Mouse (Mus musculus) embryo, embryonic 11.5 days (tissue): ENCODE results near the gene Hoxd12.

Experiments
- DNase-seq: peaks from one replicate; pipeline ENCODE4 v3.0.0-alpha.2; 2012; ENCODE audit warnings: low read depth, low spot score

Hoxd12 gene

GRCm38 (mm10) chr2:74674881-74675665 is at the start of gene Hoxd12:
Hoxd12 (plus strand) TSS chr2:74675013.
- no peak for DNase-seq

GRCm38 (mm10) chr2:74635412-74635811 is 39.4 kb upstream of the Hoxd12 start:
- DNase-seq: no peak

GRCm38 (mm10) chr2:74642431-74642830 is 32.4 kb upstream of the Hoxd12 start:
- no peak for DNase-seq

GRCm38 (mm10) chr2:74645631-74646030 is 29.2 kb upstream of the Hoxd12 start:
- no peak for DNase-seq

GRCm38 (mm10) chr2:74647082-74647864 is 27.5 kb upstream of the Hoxd12 start:
- no peak for DNase-seq

GRCm38 (mm10) chr2:74652996-74653340 is 21.8 kb upstream of the Hoxd12 start:
- DNase-seq: no peak

- DNase-seq: no peak
These were observed 20.9 kb upstream of the Hoxd12 start for GRCm38 (mm10) chr2:74653781-74654535.

GRCm38 (mm10) chr2:74654743-74655419 is 19.9 kb upstream of the Hoxd12 start:
- no peak for DNase-seq

- DNase-seq: no peak
These were observed 19.4 kb upstream of the Hoxd12 start for GRCm38 (mm10) chr2:74655420-74655781.

GRCm38 (mm10) chr2:74655821-74656631 is 18.8 kb upstream of the Hoxd12 start:
- DNase-seq: no peak

GRCm38 (mm10) chr2:74656632-74657021 is 18.2 kb upstream of the Hoxd12 start:
- no peak for DNase-seq

- DNase-seq: no peak
These were observed 17.4 kb upstream of the Hoxd12 start for GRCm38 (mm10) chr2:74657251-74658023.

GRCm38 (mm10) chr2:74658024-74658666 is 16.7 kb upstream of the Hoxd12 start:
- DNase-seq: no peak

- DNase-seq: no peak
These were observed 16.0 kb upstream of the Hoxd12 start for GRCm38 (mm10) chr2:74658667-74659371.

- no peak for DNase-seq
These were observed 15.3 kb upstream of the Hoxd12 start, which contains the start of gene Evx2 for GRCm38 (mm10) chr2:74659507-74660005. Evx2 (minus strand) TSS chr2:74659557.

- no peak for DNase-seq
These were observed 14.1 kb upstream of the Hoxd12 start for GRCm38 (mm10) chr2:74660421-74661375.

GRCm38 (mm10) chr2:74661685-74662084 is 13.1 kb upstream of the Hoxd12 start:
- no peak for DNase-seq
